Mouse (Mus musculus): ENCODE measurements at regions not wholly inside any gene's neighbourhood (a gene's known extent, or its start where the extent isn't known, plus 50 kb on each side); places are given as distances from the start of the nearest gene placed in this dataset.

DNA sequence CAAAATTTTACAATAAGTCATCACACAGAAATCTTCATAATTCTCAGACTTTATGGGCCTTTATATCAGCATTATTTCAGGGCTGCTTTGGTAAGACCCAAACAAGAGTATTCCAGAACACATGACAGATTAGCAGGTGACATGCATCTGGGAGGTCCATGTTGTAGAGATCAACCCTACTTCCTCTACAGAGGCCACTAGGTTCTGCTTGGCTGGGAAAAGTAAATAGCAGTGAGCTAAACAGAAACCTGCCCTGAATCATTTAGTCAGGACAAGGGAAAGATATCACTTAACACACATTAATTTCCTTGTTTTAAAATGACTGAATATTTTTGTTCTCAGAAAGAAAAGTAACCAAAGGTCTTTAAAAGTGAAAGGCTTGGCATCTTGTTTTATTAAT is 546.7 kb upstream of the Chordc1 start:
- TF ChIP-seq CTCF (IDR thresholded peaks at IDR 0.05; ENCODE audit: borderline replicate concordance, extremely low read depth, insufficient read depth, insufficient read length) (no peak), POLR2A (IDR thresholded peaks at IDR 0.05; ENCODE audit: borderline replicate concordance, extremely low read depth, insufficient read depth, insufficient read length, poor library complexity, severe bottlenecking) (no peak)

All from brain, embryonic 14.5 days (tissue).